Mouse (Mus musculus) cerebellum, adult 2 months (tissue): ENCODE measurements around the gene Gng2.

Experiments
- CTCF ChIP-seq: fragments of 200-500 bp; IDR thresholded peaks from 2 replicates; pipeline ENCODE4 v1.5.1; 2011; ENCODE audit warnings: low read depth, mild to moderate bottlenecking, control low read depth, low read length, moderate library complexity, borderline replicate concordance; ENCODE audit not compliant: insufficient read depth
- POLR2A ChIP-seq: fragments of 200-500 bp; IDR thresholded peaks from 2 replicates; pipeline ENCODE4 v1.6.1; 2011; ENCODE audit warnings: low read length, control low read depth, borderline replicate concordance; ENCODE audit not compliant: insufficient read depth

GRCm38 (mm10) chr14:19959860-19960259 is 17.6 kb downstream of the Gng2 start:
- TF ChIP-seq CTCF = no peak
- TF ChIP-seq POLR2A = no peak
